ENCODE assay signal across 8 mouse cellular contexts in genomic region chr7:79464776-79465420, GRCm38 (mm10). TPM values are rescaled to one million over a fixed set of nuclear protein-coding genes. Genes with fewer than 3 reads are reported as not detected.
DNase-seq lines count a peak whose midpoint lies in the region; ATAC-seq and TF ChIP-seq lines count a peak whose summit lies in the region.

No protein-coding gene starts in this region.

- H3K27ac ChIP-seq in heart, embryonic 10.5 days: peak overlapping the region; percentile 93
- no peak overlapping the region for H3K27ac ChIP-seq in ES-Bruce4 (ENCODE audit: insufficient read depth, low read length)
- H3K27ac ChIP-seq in hindbrain, embryonic 15.5 days (replicated peaks): 0 out of 2 replicates have a peak overlapping the region, but pooled peaks have one; percentile 87

- TF ChIP-seq EP300 in ES-Bruce4 (IDR thresholded peaks at IDR 0.05; ENCODE audit: insufficient read depth, low read depth, low read length): no peak

- peak overlapping the region; percentile 97 for H3K4me3 ChIP-seq in heart, embryonic 10.5 days
- H3K4me3 ChIP-seq in ES-Bruce4 (ENCODE audit: low read depth, low read length): peak overlapping the region; percentile 91
- H3K4me3 ChIP-seq in hindbrain, embryonic 15.5 days: peak overlapping the region; percentile 79

- no peak for ATAC-seq in hindbrain, embryonic 15.5 days (ENCODE audit: low FRiP score, low read depth)

- no peak for TF ChIP-seq CTCF in ES-Bruce4 (IDR thresholded peaks at IDR 0.05; ENCODE audit: low read depth, low read length)

- H3K9ac ChIP-seq in ES-Bruce4 (ENCODE audit: low read depth, poor library complexity, severe bottlenecking): peak overlapping the region; percentile 91
- H3K9ac ChIP-seq in hindbrain, embryonic 15.5 days: peak overlapping the region; percentile 74

- peaks cover 4% of the 10 kb centered on the region for H3K27me3 ChIP-seq in heart, embryonic 10.5 days (ENCODE audit: insufficient read depth, poor library complexity, severe bottlenecking)
- no peaks in the 10 kb centered on the region for H3K27me3 ChIP-seq in ES-Bruce4 (ENCODE audit: control insufficient read depth, insufficient read depth, low read length, poor library complexity, severe bottlenecking)
- H3K27me3 ChIP-seq in hindbrain, embryonic 15.5 days: peaks cover 4% of the 10 kb centered on the region; the same call in 1 of the 2 replicates

- peaks cover 33% of the 10 kb centered on the region for H3K36me3 ChIP-seq in heart, embryonic 10.5 days
- H3K36me3 ChIP-seq in ES-Bruce4 (ENCODE audit: control insufficient read depth, insufficient read depth, low read length, poor library complexity, severe bottlenecking): peaks cover 8% of the 10 kb centered on the region
- peaks cover 22% of the 10 kb centered on the region for H3K36me3 ChIP-seq in hindbrain, embryonic 15.5 days

- H3K9me3 ChIP-seq in heart, embryonic 10.5 days: no peaks in the 10 kb centered on the region
- H3K9me3 ChIP-seq in ES-Bruce4 (replicated peaks; ENCODE audit: control insufficient read depth, insufficient read depth, low read length, poor library complexity, severe bottlenecking): no peaks in the 10 kb centered on the region
- no peaks in the 10 kb centered on the region for H3K9me3 ChIP-seq in hindbrain, embryonic 15.5 days

- peak overlapping the region; percentile 91 for H3K4me2 ChIP-seq in hindbrain, embryonic 15.5 days

- peaks cover 38% of the 10 kb centered on the region for H3K4me1 ChIP-seq in heart, embryonic 10.5 days
- H3K4me1 ChIP-seq in ES-Bruce4 (ENCODE audit: control insufficient read depth, insufficient read depth, low read length): peaks cover 2% of the 10 kb centered on the region
- H3K4me1 ChIP-seq in hindbrain, embryonic 15.5 days (replicated peaks): peaks cover 30% of the 10 kb centered on the region

- 3% methylated on average over 47 of the region's 47 CpGs for WGBS in heart, embryonic 10.5 days
- WGBS in hindbrain, embryonic 15.5 days: 5% methylated on average over 47 of the region's 47 CpGs

- no peak for TF ChIP-seq POLR2A in ES-Bruce4 (IDR thresholded peaks at IDR 0.05; ENCODE audit: insufficient read depth, low read length)

- DNase-seq in heart, embryonic 10.5 days (ENCODE audit: low spot score): peak; percentile 78
- DNase-seq in heart, adult 8-10 months (ENCODE audit: low spot score): no peak
- peak; percentile 42 for DNase-seq in embryo, embryonic 11 days
- peak; percentile 30 for DNase-seq in mesoderm, embryonic 11.5 days (ENCODE audit: low read depth, low spot score)
- peak; percentile 30 for DNase-seq in thymus, postnatal 0 days (ENCODE audit: low spot score)
- DNase-seq in right cerebral cortex, adult 18-20 months: no peak

RNA-seq across cellular contexts. Expression of gene Polg, which starts 1.3 kb away (rescaled TPM):
- 33.2 and 43.3 TPM in 2 replicates for polyA plus RNA-seq in heart, embryonic 10.5 days (2016; fragmentation: Nextera tagmentation; extraction: Ambion mirVana)
- 10 to 100 TPM; 65.9 to 72.3 (median 69.9) TPM for total RNA-seq in heart, adult 8-10 months (2022)
- 75.8 and 78.3 TPM in 2 replicates for polyA plus RNA-seq in ES-Bruce4 (2011; ENCODE audit: insufficient read depth, insufficient read length, low read depth, missing spikeins)
- polyA plus RNA-seq in hindbrain, embryonic 15.5 days (2015; fragmentation: Nextera tagmentation; extraction: Ambion mirVana): 26.5 and 27.0 TPM in 2 replicates
- 38.5 and 40.4 TPM in 2 replicates for polyA plus RNA-seq in thymus, postnatal 0 days (2015; fragmentation: Nextera tagmentation; extraction: Ambion mirVana)

Comparison
In these comparisons a context has a peak if more than half of its experiments do, and no peak if none do; other contexts are left out.
1. DNase-seq: peak in heart, embryonic 10.5 days (single experiment), embryo, embryonic 11 days (single experiment), mesoderm, embryonic 11.5 days (single experiment) and thymus, postnatal 0 days (single experiment); none in heart, adult 8-10 months (single experiment) and right cerebral cortex, adult 18-20 months (single experiment).
2. Peak in every context shown above with its lines, with median percentiles within 50 percentile points of each other: H3K4me3 ChIP-seq.